Mouse (Mus musculus): Measurements from ENCODE around the gene B4galt5. TPM values are rescaled to one million over a fixed set of nuclear protein-coding genes. Genes with fewer than 3 reads are reported as not detected.

The B4galt5 gene
- polyA plus RNA-seq, 1 experiment from 2014 or later: 18.1 TPM

DNA sequence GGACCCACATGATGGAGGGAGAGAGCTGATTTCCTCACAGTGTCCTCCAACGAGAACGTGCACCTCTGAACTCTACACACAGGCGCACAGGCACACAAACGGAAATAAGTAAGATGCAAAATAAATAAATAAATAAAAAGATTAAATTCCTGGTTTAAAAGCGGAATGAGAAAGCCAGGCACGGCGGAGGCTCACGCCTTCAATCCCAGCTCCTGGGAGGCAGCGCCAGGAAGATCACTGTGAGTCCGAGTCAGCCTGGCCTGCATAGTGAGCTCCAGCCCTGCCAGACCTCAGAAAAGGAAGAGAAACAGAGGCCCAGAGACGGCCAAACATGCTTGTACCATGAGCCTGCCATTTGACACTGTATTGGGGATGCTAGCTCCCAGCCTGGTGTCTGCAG is 85.1 kb downstream of the B4galt5 start:
- no peak overlapping the region for H3K27ac ChIP-seq (ENCODE audit: low read length)
- no peak overlapping the region for H3K4me2 ChIP-seq (ENCODE audit: low read length)
- no peak overlapping the region for H3K4me3 ChIP-seq (ENCODE audit: low read depth, low read length)
- no peaks in the 10 kb centered on the region for H3K4me1 ChIP-seq (ENCODE audit: control insufficient read depth, insufficient read depth, low read length)
- 87% methylated on average over 11 of the region's 11 CpGs for WGBS
- H3K27me3 ChIP-seq (ENCODE audit: control insufficient read depth, insufficient read depth, low read depth, low read length): no peaks in the 10 kb centered on the region
- no peak for ATAC-seq
- H3K36me3 ChIP-seq (ENCODE audit: control insufficient read depth, insufficient read depth, low read length): no peaks in the 10 kb centered on the region
- H3K9ac ChIP-seq (ENCODE audit: low read depth, low read length): no peak overlapping the region
- H3K9me3 ChIP-seq (replicated peaks; ENCODE audit: control insufficient read depth, low read length, poor library complexity, severe bottlenecking): no peaks in the 10 kb centered on the region

DNA sequence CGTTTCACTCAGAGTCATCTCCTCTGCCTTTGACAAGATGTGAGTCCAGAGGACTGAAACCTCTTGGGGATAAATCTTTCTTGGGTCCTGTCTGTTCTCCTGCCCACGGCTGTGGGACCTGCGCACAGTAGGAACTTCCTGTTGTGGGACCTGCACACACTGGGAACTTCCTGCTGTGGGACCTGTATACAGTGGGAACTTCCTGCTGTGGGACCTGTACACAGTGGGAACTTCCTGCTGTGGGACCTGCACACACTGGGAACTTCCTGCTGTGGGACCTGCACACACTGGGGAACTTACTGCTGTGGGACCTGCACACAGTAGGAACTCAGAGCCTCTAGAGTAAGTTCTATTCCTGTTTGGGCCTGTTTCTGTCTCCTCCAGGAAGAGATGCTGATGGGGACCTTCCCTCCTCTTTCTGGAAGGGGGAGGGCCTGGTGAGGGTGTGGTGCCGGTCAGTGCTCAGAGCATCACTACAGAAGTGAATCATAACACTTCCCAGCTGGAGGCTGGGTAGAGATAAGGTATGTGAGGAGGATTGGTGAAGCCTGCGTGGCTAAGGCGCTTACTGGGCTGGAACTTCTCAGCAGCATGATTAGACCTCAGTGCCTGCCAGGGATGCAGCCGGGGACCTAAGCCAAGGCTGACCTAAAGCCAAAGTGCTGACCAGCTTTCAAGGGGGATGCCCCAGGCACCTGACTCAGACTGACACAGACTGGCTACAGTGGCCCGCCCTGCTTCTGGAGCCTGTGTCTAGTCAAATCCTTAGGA is 85.8 kb downstream of the B4galt5 start:
- Histone ChIP-seq H3K4me3 (ENCODE audit: low read depth, low read length) (no peak overlapping the region), H3K27me3 (ENCODE audit: control insufficient read depth, insufficient read depth, low read depth, low read length) (no peaks in the 10 kb centered on the region), H3K4me2 (ENCODE audit: low read length) (no peak overlapping the region), H3K27ac (ENCODE audit: low read length) (no peak overlapping the region), H3K36me3 (ENCODE audit: control insufficient read depth, insufficient read depth, low read length) (no peaks in the 10 kb centered on the region), H3K9me3 (replicated peaks; ENCODE audit: control insufficient read depth, low read length, poor library complexity, severe bottlenecking) (no peaks in the 10 kb centered on the region), H3K9ac (ENCODE audit: low read depth, low read length) (no peak overlapping the region), H3K4me1 (ENCODE audit: control insufficient read depth, insufficient read depth, low read length) (no peaks in the 10 kb centered on the region)
- no peak for ATAC-seq
- 91% methylated on average over 8 of the region's 8 CpGs for WGBS

DNA sequence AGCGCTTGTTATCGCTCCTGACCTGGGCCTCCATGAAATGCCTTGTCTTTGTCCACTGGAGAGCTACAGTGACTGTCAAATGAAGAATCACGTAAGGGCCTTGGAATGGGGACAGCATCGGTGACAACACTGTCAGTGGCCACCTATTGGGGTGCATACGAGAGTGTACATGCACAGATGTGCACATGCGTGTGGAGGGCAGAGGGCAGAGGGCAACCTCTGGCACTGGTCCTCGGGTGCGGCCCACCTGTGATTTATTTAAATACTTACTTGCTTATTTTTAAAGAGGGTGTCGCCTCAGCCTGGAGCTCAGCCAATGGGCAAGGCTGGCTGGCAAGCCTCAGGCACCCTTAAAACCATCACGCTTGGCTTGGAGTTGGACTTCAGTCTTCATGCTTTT is 86.5 kb downstream of the B4galt5 start:
- no peak overlapping the region for H3K4me2 ChIP-seq (ENCODE audit: low read length)
- no peaks in the 10 kb centered on the region for H3K9me3 ChIP-seq (replicated peaks; ENCODE audit: control insufficient read depth, low read length, poor library complexity, severe bottlenecking)
- ATAC-seq: no peak
- no peaks in the 10 kb centered on the region for H3K4me1 ChIP-seq (ENCODE audit: control insufficient read depth, insufficient read depth, low read length)
- no peaks in the 10 kb centered on the region for H3K36me3 ChIP-seq (ENCODE audit: control insufficient read depth, insufficient read depth, low read length)
- H3K27ac ChIP-seq (ENCODE audit: low read length): no peak overlapping the region
- H3K4me3 ChIP-seq (ENCODE audit: low read depth, low read length): no peak overlapping the region
- H3K27me3 ChIP-seq (ENCODE audit: control insufficient read depth, insufficient read depth, low read depth, low read length): no peaks in the 10 kb centered on the region
- no peak overlapping the region for H3K9ac ChIP-seq (ENCODE audit: low read depth, low read length)
- WGBS: 95% methylated on average over 10 of the region's 10 CpGs

- H3K9me3 ChIP-seq (replicated peaks; ENCODE audit: control insufficient read depth, low read length, poor library complexity, severe bottlenecking): no peaks in the 10 kb centered on the region
- H3K4me1 ChIP-seq (ENCODE audit: control insufficient read depth, insufficient read depth, low read length): no peaks in the 10 kb centered on the region
- H3K4me3 ChIP-seq (ENCODE audit: low read depth, low read length): no peak overlapping the region
- no peak overlapping the region for H3K27ac ChIP-seq (ENCODE audit: low read length)
- no peak overlapping the region for H3K4me2 ChIP-seq (ENCODE audit: low read length)
- H3K9ac ChIP-seq (ENCODE audit: low read depth, low read length): no peak overlapping the region
- ATAC-seq: no peak
- 84% methylated on average over 4 of the region's 4 CpGs for WGBS
- no peaks in the 10 kb centered on the region for H3K36me3 ChIP-seq (ENCODE audit: control insufficient read depth, insufficient read depth, low read length)
- H3K27me3 ChIP-seq (ENCODE audit: control insufficient read depth, insufficient read depth, low read depth, low read length): no peaks in the 10 kb centered on the region
Observed at GRCm38 (mm10) chr2:167261106-167261505, 87.9 kb downstream of the B4galt5 start.

GRCm38 (mm10) chr2:167257790-167258189 is 91.2 kb downstream of the B4galt5 start:
- Histone ChIP-seq H3K27me3 (ENCODE audit: control insufficient read depth, insufficient read depth, low read depth, low read length) (no peaks in the 10 kb centered on the region), H3K9ac (ENCODE audit: low read depth, low read length) (no peak overlapping the region), H3K9me3 (replicated peaks; ENCODE audit: control insufficient read depth, low read length, poor library complexity, severe bottlenecking) (no peaks in the 10 kb centered on the region), H3K4me1 (ENCODE audit: control insufficient read depth, insufficient read depth, low read length) (peaks cover 1% of the 10 kb centered on the region; the same call in 1 of the 2 replicates), H3K27ac (ENCODE audit: low read length) (no peak overlapping the region), H3K36me3 (ENCODE audit: control insufficient read depth, insufficient read depth, low read length) (no peaks in the 10 kb centered on the region), H3K4me2 (ENCODE audit: low read length) (no peak overlapping the region), H3K4me3 (ENCODE audit: low read depth, low read length) (no peak overlapping the region)
- 59% methylated on average over 3 of the region's 3 CpGs for WGBS
- ATAC-seq: no peak

DNA sequence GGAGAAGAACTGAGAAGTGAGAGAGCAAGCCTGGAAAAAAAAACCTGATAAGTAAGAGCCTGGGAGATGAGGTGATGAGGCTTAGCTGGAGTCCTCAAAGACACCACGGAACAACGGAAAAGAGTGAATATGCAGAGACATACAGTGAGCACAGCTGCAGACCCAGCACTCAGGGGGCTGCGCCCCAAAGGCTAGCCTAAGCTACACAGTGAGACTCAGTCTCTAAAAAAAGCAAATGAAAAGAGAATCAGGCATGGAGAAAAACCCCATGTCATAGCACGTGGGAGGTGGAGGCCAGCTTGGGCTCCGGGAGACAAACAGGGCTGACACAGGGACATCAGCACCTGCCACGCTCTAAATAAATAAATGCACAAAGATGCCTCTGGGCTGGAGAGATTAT is 94.2 kb downstream of the B4galt5 start:
- 80% methylated on average over 6 of the region's 6 CpGs for WGBS
- ATAC-seq: no peak
- no peaks in the 10 kb centered on the region for H3K9me3 ChIP-seq (replicated peaks; ENCODE audit: control insufficient read depth, low read length, poor library complexity, severe bottlenecking)
- H3K4me3 ChIP-seq (ENCODE audit: low read depth, low read length): no peak overlapping the region
- H3K36me3 ChIP-seq (ENCODE audit: control insufficient read depth, insufficient read depth, low read length): no peaks in the 10 kb centered on the region
- no peak overlapping the region for H3K4me2 ChIP-seq (ENCODE audit: low read length)
- no peaks in the 10 kb centered on the region for H3K27me3 ChIP-seq (ENCODE audit: control insufficient read depth, insufficient read depth, low read depth, low read length)
- H3K27ac ChIP-seq (ENCODE audit: low read length): no peak overlapping the region
- peaks cover 5% of the 10 kb centered on the region; the same call in 1 of the 2 replicates for H3K4me1 ChIP-seq (ENCODE audit: control insufficient read depth, insufficient read depth, low read length)
- H3K9ac ChIP-seq (ENCODE audit: low read depth, low read length): no peak overlapping the region

DNA sequence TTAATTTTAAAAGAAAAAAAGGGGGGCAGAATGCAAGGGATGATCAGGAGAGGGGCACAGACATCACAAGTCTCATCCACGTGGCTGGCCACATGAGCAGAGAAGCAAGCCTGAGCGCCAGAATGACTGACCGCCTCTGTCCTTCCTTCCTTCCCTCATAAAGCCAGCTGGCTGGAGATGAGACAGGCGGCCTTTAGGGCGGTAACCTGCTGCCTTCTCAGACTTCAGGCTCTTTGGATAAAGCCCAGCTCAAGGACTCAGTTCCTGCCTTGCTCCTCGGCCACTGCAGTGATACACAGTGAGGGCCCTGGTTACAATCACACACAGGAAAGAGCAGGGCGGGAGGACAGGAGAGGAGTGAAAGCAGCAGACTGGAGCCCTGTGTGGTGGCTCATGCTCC is 94.8 kb downstream of the B4galt5 start:
- no peak for ATAC-seq
- Histone ChIP-seq H3K27ac (ENCODE audit: low read length) (no peak overlapping the region), H3K27me3 (ENCODE audit: control insufficient read depth, insufficient read depth, low read depth, low read length) (no peaks in the 10 kb centered on the region), H3K36me3 (ENCODE audit: control insufficient read depth, insufficient read depth, low read length) (no peaks in the 10 kb centered on the region), H3K4me2 (ENCODE audit: low read length) (no peak overlapping the region), H3K9ac (ENCODE audit: low read depth, low read length) (no peak overlapping the region), H3K9me3 (replicated peaks; ENCODE audit: control insufficient read depth, low read length, poor library complexity, severe bottlenecking) (no peaks in the 10 kb centered on the region), H3K4me1 (ENCODE audit: control insufficient read depth, insufficient read depth, low read length) (peaks cover 5% of the 10 kb centered on the region; the same call in 1 of the 2 replicates), H3K4me3 (ENCODE audit: low read depth, low read length) (no peak overlapping the region)
- WGBS: 64% methylated on average over 7 of the region's 7 CpGs

DNA sequence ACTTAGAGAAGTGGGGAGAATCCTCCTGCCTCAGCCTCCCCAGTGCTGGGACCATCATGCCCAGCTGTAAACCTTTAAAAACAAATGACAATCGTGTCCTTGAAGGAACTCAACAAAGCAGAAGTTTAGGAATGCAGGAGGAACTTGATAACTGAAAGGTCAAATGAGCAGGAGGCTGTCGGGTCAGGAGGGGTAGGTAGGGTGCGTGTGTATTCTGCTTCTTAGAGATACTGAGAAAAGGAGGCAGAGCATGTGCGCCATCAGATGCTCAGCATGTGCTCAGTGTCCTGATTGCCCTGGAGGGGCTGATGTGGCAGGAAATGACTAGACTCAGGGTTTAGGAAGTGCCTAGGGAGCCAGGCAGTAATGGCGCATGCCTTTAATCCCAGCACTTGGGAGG is 95.5 kb downstream of the B4galt5 start:
- Histone ChIP-seq H3K36me3 (ENCODE audit: control insufficient read depth, insufficient read depth, low read length) (no peaks in the 10 kb centered on the region), H3K4me2 (ENCODE audit: low read length) (no peak overlapping the region), H3K27ac (ENCODE audit: low read length) (no peak overlapping the region), H3K4me1 (ENCODE audit: control insufficient read depth, insufficient read depth, low read length) (peaks cover 5% of the 10 kb centered on the region; the same call in 1 of the 2 replicates), H3K27me3 (ENCODE audit: control insufficient read depth, insufficient read depth, low read depth, low read length) (no peaks in the 10 kb centered on the region), H3K9me3 (replicated peaks; ENCODE audit: control insufficient read depth, low read length, poor library complexity, severe bottlenecking) (no peaks in the 10 kb centered on the region), H3K9ac (ENCODE audit: low read depth, low read length) (no peak overlapping the region), H3K4me3 (ENCODE audit: low read depth, low read length) (no peak overlapping the region)
- WGBS: 86% methylated on average over 5 of the region's 5 CpGs
- no peak for ATAC-seq

DNA sequence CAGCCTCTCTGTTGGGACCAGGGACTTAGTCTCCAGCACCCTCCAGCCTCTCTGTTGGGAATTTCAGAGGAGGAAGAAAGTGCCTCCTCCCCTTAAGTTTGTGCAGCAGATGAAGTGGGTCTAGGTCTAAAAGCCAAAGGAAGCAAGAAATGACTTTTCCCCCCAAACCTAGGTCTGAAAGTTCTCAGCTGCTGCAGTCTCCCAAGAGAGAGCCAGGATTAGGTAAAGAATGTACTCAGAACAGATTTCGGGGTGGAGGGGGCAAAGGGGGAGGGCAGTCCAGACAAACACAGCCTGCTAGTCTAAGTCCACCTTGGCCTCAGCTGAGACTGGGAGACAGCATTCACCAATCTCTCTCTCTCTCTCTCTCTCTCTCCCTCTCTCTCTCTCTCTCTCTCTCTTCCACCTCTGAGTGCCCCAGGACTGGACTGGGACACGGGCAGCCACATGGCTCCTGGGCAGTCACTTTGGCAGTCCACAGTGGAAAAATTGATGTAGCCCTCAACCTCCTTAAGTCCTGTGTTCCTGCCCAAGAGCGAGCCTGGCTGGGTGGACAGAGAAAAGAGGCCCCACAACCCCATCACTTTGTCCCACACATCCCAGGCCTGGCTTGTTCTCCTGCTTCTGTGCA is 96.8 kb downstream of the B4galt5 start:
- no peaks in the 10 kb centered on the region for H3K36me3 ChIP-seq (ENCODE audit: control insufficient read depth, insufficient read depth, low read length)
- H3K4me3 ChIP-seq (ENCODE audit: low read depth, low read length): no peak overlapping the region
- H3K9me3 ChIP-seq (replicated peaks; ENCODE audit: control insufficient read depth, low read length, poor library complexity, severe bottlenecking): no peaks in the 10 kb centered on the region
- H3K4me1 ChIP-seq (ENCODE audit: control insufficient read depth, insufficient read depth, low read length): peaks cover 9% of the 10 kb centered on the region
- H3K4me2 ChIP-seq (ENCODE audit: low read length): no peak overlapping the region
- 31% methylated on average over 3 of the region's 3 CpGs for WGBS
- no peaks in the 10 kb centered on the region for H3K27me3 ChIP-seq (ENCODE audit: control insufficient read depth, insufficient read depth, low read depth, low read length)
- H3K27ac ChIP-seq (ENCODE audit: low read length): no peak overlapping the region
- no peak overlapping the region for H3K9ac ChIP-seq (ENCODE audit: low read depth, low read length)
- no peak for ATAC-seq
